In the genomic region with DNA sequence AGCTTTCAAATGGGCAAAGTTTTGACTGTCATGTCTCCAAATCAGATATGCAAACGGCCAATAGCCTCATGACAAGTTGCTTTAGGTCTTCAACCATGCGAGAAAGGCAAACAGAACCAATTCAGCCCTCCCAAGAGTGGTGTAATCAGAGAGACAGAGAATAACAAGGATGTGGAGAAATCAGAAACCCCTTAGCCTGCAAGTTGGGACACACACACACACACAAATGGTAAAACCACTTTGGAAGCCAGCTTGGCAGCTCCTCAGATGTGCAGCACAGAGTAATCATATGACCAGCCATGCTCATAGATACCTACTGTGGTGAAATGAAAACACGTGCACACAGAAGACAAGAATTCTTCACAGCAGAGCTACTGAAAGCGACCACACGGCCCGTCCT, we compare ENCODE assay signal across 25 mouse cellular contexts.
"Had no signal": no experiment of that assay in that cellular context is flagged by ENCODE, and none has a peak within 500 bp of the region (broad histone marks: within the 10 kb centered on the region; RNA-seq: fewer than 3 reads in every experiment).

No protein-coding gene starts in this region.

- H3K4me1 ChIP-seq: hindbrain, embryonic 15.5 days; kidney, embryonic 15.5 days; limb, embryonic 15.5 days had no signal

- ATAC-seq: hindbrain, postnatal 0 days; intestine, embryonic 16.5 days; liver, embryonic 12.5 days had no signal

- H3K27ac ChIP-seq: gastrocnemius, adult 2 months; heart, adult 2 months; hindbrain, embryonic 13.5 days; hindbrain, embryonic 15.5 days; hindbrain, postnatal 0 days; kidney, embryonic 15.5 days; kidney, postnatal 0 days; limb, embryonic 13.5 days; limb, embryonic 15.5 days; liver, embryonic 12.5 days; liver, embryonic 14.5 days had no signal

- H3K36me3 ChIP-seq: heart, embryonic 12.5 days; hindbrain, embryonic 13.5 days; hindbrain, embryonic 15.5 days; kidney, embryonic 15.5 days; limb, embryonic 13.5 days; limb, embryonic 15.5 days; liver, embryonic 12.5 days had no signal

- H3K9me3 ChIP-seq: heart, embryonic 12.5 days; hindbrain, embryonic 13.5 days; hindbrain, embryonic 15.5 days; kidney, embryonic 15.5 days; limb, embryonic 13.5 days; limb, embryonic 15.5 days; liver, embryonic 12.5 days had no signal

- H3K4me3 ChIP-seq: gastrocnemius, adult 2 months; heart, adult 2 months; heart, embryonic 12.5 days; hindbrain, embryonic 13.5 days; hindbrain, embryonic 15.5 days; kidney, embryonic 15.5 days; limb, embryonic 13.5 days; limb, embryonic 15.5 days; liver, embryonic 12.5 days had no signal

- H3K4me2 ChIP-seq: heart, embryonic 12.5 days; hindbrain, embryonic 13.5 days; hindbrain, embryonic 15.5 days; kidney, embryonic 15.5 days; limb, embryonic 13.5 days; limb, embryonic 15.5 days; liver, embryonic 12.5 days had no signal

- H3K27me3 ChIP-seq: heart, embryonic 12.5 days; kidney, embryonic 15.5 days; liver, embryonic 12.5 days had no signal

- H3K9ac ChIP-seq: heart, embryonic 12.5 days; hindbrain, embryonic 13.5 days; hindbrain, embryonic 15.5 days; kidney, embryonic 15.5 days; limb, embryonic 13.5 days; limb, embryonic 15.5 days; liver, embryonic 12.5 days; liver, embryonic 14.5 days had no signal

- DNase-seq: gastrocnemius, adult 2 months; gastrocnemius, postnatal 10 days; gastrocnemius, postnatal 25 days; heart, adult 2 months; heart, postnatal 10 days; heart, postnatal 36 days; kidney, adult 11 months; kidney, adult 2 months; kidney, adult 9 months; kidney, postnatal 14 days; kidney, postnatal 36 days; layer of hippocampus, adult 9-11 months; layer of hippocampus, postnatal 36 days; left cerebral cortex, postnatal 4 days had no signal
